ENCODE assay signal across 16 mouse cellular contexts in the genomic region with DNA sequence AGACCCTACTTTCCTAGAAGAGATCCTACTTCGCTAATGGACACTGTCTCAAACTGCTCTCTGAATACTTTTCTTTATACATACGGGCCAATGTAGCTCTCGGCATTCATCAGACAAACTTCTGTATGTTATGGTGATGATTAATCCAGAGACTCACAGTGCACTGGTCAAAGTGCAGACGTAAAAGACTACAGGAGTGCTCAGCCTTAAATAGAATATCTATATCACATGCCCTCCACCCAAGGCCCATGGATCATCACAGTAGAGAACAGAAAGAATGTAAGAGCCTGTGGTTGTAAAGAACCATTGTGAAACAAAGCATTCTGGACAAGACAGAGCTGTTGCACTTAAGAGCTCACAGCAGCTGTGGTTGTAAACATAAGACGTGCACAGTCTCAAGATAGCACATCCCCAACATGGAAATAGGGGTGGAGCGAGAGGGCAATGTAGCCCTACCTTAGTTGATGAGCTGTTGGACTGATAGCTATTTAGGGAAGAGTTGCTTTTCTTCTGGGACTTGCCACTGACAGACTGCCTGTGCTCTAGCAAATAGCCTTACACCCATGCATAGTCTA.
"Had no signal": no experiment of that assay in that cellular context is flagged by ENCODE, and none has a peak within 500 bp of the region (broad histone marks: within the 10 kb centered on the region; RNA-seq: fewer than 3 reads in every experiment).

No protein-coding gene starts in this region.

- DNase-seq: kidney, adult 2 months; kidney, postnatal 36 days; layer of hippocampus, adult 9-11 months; layer of hippocampus, postnatal 36 days; lung, postnatal 10 days; retina, postnatal 1 day; right cerebral cortex, postnatal 4 days; thymus, adult 2 months; thymus, postnatal 25 days had no signal

- ATAC-seq: liver, embryonic 12.5 days; midbrain, embryonic 16.5 days had no signal

- H3K4me3 ChIP-seq: kidney, embryonic 15.5 days; limb, embryonic 15.5 days; liver, embryonic 12.5 days; midbrain, embryonic 12.5 days; neural tube, embryonic 13.5 days; stomach, embryonic 15.5 days had no signal

- H3K4me1 ChIP-seq: liver, embryonic 12.5 days; stomach, embryonic 15.5 days had no signal

- H3K9me3 ChIP-seq: stomach, embryonic 15.5 days had no signal

- H3K4me2 ChIP-seq: kidney, embryonic 15.5 days; limb, embryonic 15.5 days; liver, embryonic 12.5 days; midbrain, embryonic 12.5 days; neural tube, embryonic 13.5 days; stomach, embryonic 15.5 days had no signal

- H3K27ac ChIP-seq: kidney, embryonic 15.5 days; limb, embryonic 15.5 days; liver, embryonic 12.5 days; midbrain, embryonic 12.5 days; neural tube, embryonic 13.5 days; stomach, embryonic 15.5 days had no signal

- H3K27me3 ChIP-seq: kidney, embryonic 15.5 days; limb, embryonic 15.5 days; liver, embryonic 12.5 days; midbrain, embryonic 12.5 days; neural tube, embryonic 13.5 days; stomach, embryonic 15.5 days had no signal

- H3K36me3 ChIP-seq: kidney, embryonic 15.5 days; limb, embryonic 15.5 days; liver, embryonic 12.5 days; midbrain, embryonic 12.5 days; neural tube, embryonic 13.5 days; stomach, embryonic 15.5 days had no signal

- H3K9ac ChIP-seq: kidney, embryonic 15.5 days; limb, embryonic 15.5 days; liver, embryonic 12.5 days; midbrain, embryonic 12.5 days; neural tube, embryonic 13.5 days; stomach, embryonic 15.5 days had no signal
